Mouse (Mus musculus): ENCODE results near the gene Ndst4. TPM values are rescaled to one million over a fixed set of nuclear protein-coding genes. Genes with fewer than 3 reads are reported as not detected.

The Ndst4 gene
- polyA plus RNA-seq, 1 experiment from 2014 or later, result not detected

DNA sequence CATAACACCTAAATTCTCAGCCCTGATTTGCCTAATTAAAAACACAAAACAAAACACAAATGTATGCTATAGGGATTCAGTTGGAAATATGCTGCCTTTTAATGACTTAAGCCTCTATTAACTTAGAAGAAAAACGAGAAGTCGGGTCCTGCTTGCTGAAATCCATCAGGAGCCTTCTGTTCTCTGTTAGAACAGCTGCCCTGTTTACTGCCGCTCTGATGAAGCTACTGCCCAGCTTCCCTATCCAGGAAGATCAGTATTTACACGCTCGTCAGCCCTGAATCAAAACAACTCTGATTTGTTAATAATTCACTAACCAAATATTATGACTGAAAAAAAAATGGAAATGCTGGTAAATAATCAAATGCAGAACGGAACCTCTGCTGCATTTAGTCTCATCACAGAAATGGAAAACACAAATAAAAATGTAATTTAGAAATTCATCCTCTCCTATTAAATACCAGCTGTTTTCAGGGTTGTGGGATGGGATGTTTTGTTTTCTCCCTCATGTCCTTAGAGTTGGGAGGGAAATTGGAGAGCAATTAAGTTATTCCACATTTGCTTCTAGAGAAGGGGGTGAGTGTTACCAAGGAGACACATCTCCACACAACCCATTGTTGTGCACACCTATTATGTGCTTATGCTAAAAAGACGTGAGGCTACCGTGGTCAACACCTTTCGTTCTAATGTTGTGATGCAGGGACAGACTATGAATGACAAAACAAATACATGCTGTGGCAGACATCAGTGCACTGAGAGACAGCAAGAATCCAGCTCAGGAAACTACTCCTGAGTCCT is 270.3 kb downstream of the Ndst4 start:
- Histone ChIP-seq H3K4me3 (ENCODE audit: low read depth, low read length) (no peak overlapping the region), H3K9me3 (ENCODE audit: low read length) (no peaks in the 10 kb centered on the region), H3K9ac (replicated peaks) (no peak overlapping the region), H3K36me3 (replicated peaks; ENCODE audit: insufficient read depth, low read length) (no peaks in the 10 kb centered on the region), H3K4me1 (ENCODE audit: insufficient read depth) (no peaks in the 10 kb centered on the region), H3K4me2 (ENCODE audit: low read depth, low read length) (no peak overlapping the region), H3K27ac (ENCODE audit: low read depth) (no peak overlapping the region), H3K27me3 (ENCODE audit: insufficient read depth, low read length) (no peaks in the 10 kb centered on the region)
- 55% methylated on average over 9 of the region's 9 CpGs for WGBS (ENCODE audit: insufficient replicate concordance)
- DNase-seq (no peak), ATAC-seq (no peak)
- TF ChIP-seq CTCF (IDR thresholded peaks at IDR 0.05; ENCODE audit: low read depth) (no peak), EP300 (IDR thresholded peaks at IDR 0.05; ENCODE audit: low read depth) (no peak)

DNA sequence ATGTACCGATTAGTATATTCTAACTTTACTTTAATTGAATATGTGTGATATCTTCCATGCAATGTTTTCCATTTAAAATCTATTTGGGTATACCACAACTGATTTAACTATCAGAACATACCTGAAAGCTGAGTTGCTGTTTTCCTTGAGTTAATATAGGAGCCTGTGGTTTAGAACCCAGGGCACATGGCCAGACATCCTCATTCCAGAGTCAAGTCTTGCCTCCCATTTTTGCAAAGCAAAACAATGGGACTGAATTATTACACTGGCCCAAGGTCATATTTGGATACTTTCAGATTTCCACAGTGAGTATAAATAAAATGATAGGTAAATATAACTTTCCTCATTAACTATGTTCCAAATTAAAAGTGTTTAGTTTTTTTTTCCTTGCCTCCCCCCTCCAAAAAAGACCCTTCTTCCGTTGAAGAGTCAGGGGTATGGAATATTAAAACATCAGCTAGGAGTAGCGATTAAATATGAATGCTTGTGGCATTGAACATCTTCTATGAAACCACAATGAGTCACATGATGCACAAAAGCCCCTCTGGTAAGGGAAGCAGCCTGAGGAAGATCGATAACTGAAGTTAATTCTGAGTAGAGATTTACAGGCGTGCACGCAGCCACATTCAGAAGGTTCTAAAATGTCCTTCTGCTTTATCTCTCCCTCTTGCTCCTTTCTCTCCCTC is 271.5 kb downstream of the Ndst4 start:
- Histone ChIP-seq H3K9ac (replicated peaks) (no peak overlapping the region), H3K4me1 (ENCODE audit: insufficient read depth) (no peaks in the 10 kb centered on the region), H3K4me3 (ENCODE audit: low read depth, low read length) (no peak overlapping the region), H3K27ac (ENCODE audit: low read depth) (no peak overlapping the region), H3K36me3 (replicated peaks; ENCODE audit: insufficient read depth, low read length) (no peaks in the 10 kb centered on the region), H3K27me3 (ENCODE audit: insufficient read depth, low read length) (no peaks in the 10 kb centered on the region), H3K4me2 (ENCODE audit: low read depth, low read length) (no peak overlapping the region), H3K9me3 (ENCODE audit: low read length) (no peaks in the 10 kb centered on the region)
- no peak for DNase-seq
- TF ChIP-seq EP300 (IDR thresholded peaks at IDR 0.05; ENCODE audit: low read depth) (no peak), CTCF (IDR thresholded peaks at IDR 0.05; ENCODE audit: low read depth) (no peak)
- 66% methylated on average over 6 of the region's 6 CpGs for WGBS (ENCODE audit: insufficient replicate concordance)
- no peak for ATAC-seq

DNA sequence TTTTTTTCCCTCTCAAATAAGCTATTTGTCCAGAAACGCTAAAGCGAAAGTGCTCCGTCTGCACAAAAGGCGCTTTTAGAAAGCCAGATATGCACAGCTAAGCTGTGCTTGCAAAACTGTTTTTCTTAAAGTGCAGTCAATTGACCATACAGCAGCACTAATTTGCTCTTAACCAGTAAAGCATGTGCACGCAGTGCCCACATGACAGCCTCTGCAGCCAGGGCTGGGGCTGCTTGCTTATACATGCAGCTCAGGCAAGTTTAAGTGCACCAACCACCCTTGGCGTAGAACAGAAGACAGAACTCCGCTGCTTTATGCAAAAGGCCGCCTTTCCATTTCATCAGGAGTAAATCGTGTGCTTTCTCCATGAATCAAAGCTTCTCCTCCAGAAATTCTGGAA is 275.0 kb downstream of the Ndst4 start:
- DNase-seq, result no peak
- no peak for ATAC-seq
- 77% methylated on average over 9 of the region's 9 CpGs for WGBS (ENCODE audit: insufficient replicate concordance)
- Histone ChIP-seq H3K9ac (replicated peaks) (no peak overlapping the region), H3K27me3 (ENCODE audit: insufficient read depth, low read length) (no peaks in the 10 kb centered on the region), H3K36me3 (replicated peaks; ENCODE audit: insufficient read depth, low read length) (no peaks in the 10 kb centered on the region), H3K4me3 (ENCODE audit: low read depth, low read length) (no peak overlapping the region), H3K4me2 (ENCODE audit: low read depth, low read length) (no peak overlapping the region), H3K9me3 (ENCODE audit: low read length) (no peaks in the 10 kb centered on the region), H3K4me1 (ENCODE audit: insufficient read depth) (no peaks in the 10 kb centered on the region), H3K27ac (ENCODE audit: low read depth) (no peak overlapping the region)
- TF ChIP-seq EP300 (IDR thresholded peaks at IDR 0.05; ENCODE audit: low read depth) (no peak), CTCF (IDR thresholded peaks at IDR 0.05; ENCODE audit: low read depth) (no peak)

DNA sequence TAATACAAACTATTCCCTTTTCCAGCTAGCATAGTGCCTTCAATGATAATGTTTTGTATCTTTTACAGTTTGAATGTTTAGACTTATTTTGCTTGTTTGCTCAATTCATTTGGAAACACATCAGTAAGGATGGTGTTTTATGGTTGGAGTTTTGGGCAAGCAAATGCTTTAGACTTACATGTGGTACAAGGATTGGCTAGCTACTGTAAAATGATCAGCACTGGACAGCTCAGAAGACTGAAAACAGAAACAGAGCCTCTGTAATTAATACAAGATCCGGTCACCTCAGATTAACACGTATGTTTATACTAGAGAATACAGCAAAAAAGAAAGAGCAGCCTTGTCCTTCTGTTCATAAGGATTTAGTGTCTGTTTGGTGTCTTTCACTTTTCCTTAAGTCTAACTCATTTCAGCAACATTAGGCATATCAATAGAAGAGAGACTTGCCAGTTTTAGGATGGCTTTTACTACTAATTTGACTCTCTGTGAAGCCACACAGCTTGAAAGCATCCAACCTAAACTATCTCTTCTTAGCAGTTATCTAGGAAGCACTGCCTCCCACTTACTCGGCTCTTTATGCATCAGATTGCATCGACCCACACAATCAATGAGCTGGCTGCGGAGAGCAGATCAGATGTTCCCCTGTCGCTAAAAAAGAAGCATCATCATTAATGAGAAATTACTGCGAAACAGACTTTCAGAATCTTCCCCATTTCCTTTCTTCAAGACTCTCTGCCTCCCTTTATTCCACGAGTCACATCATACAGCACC is 279.8 kb downstream of the Ndst4 start:
- ATAC-seq, result no peak
- no peak overlapping the region for H3K4me2 ChIP-seq (ENCODE audit: low read depth, low read length)
- DNase-seq, result no peak
- H3K36me3 ChIP-seq (replicated peaks; ENCODE audit: insufficient read depth, low read length), result no peaks in the 10 kb centered on the region
- WGBS (ENCODE audit: insufficient replicate concordance), result 61% methylated on average over 8 of the region's 8 CpGs
- TF ChIP-seq CTCF (IDR thresholded peaks at IDR 0.05; ENCODE audit: low read depth), result no peak
- no peak for TF ChIP-seq EP300 (IDR thresholded peaks at IDR 0.05; ENCODE audit: low read depth)
- H3K4me3 ChIP-seq (ENCODE audit: low read depth, low read length), result no peak overlapping the region
- H3K27ac ChIP-seq (ENCODE audit: low read depth), result no peak overlapping the region
- no peaks in the 10 kb centered on the region for H3K4me1 ChIP-seq (ENCODE audit: insufficient read depth)
- no peak overlapping the region for H3K9ac ChIP-seq (replicated peaks)
- no peaks in the 10 kb centered on the region for H3K9me3 ChIP-seq (ENCODE audit: low read length)
- no peaks in the 10 kb centered on the region for H3K27me3 ChIP-seq (ENCODE audit: insufficient read depth, low read length)

DNA sequence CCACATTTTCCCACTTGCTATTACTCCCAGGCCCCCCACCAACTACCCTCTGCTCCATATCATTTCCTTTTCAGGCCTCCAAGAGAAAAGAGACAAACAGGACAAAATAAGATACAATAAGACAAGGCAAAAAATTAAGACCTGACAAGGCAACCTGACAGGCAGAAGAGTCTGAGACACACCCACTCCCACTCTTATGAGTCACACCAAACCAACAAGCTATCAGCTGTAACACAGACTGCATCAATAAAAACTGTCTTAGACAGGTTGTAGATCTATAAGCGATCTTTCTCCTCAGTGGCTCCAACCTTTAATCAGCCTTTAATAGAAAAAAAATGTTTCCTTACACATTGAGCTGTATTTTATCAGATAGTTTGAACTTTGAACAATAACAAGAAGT is 280.7 kb downstream of the Ndst4 start:
- H3K4me1 ChIP-seq (ENCODE audit: insufficient read depth), result no peaks in the 10 kb centered on the region
- no peak for DNase-seq
- H3K36me3 ChIP-seq (replicated peaks; ENCODE audit: insufficient read depth, low read length), result no peaks in the 10 kb centered on the region
- no peaks in the 10 kb centered on the region for H3K27me3 ChIP-seq (ENCODE audit: insufficient read depth, low read length)
- 91% methylated on average over 1 of the region's 1 CpGs for WGBS (ENCODE audit: insufficient replicate concordance)
- no peaks in the 10 kb centered on the region for H3K9me3 ChIP-seq (ENCODE audit: low read length)
- H3K27ac ChIP-seq (ENCODE audit: low read depth), result no peak overlapping the region
- ATAC-seq, result no peak
- no peak overlapping the region for H3K4me2 ChIP-seq (ENCODE audit: low read depth, low read length)
- TF ChIP-seq CTCF (IDR thresholded peaks at IDR 0.05; ENCODE audit: low read depth), result no peak
- no peak for TF ChIP-seq EP300 (IDR thresholded peaks at IDR 0.05; ENCODE audit: low read depth)
- H3K4me3 ChIP-seq (ENCODE audit: low read depth, low read length), result no peak overlapping the region
- no peak overlapping the region for H3K9ac ChIP-seq (replicated peaks)

DNA sequence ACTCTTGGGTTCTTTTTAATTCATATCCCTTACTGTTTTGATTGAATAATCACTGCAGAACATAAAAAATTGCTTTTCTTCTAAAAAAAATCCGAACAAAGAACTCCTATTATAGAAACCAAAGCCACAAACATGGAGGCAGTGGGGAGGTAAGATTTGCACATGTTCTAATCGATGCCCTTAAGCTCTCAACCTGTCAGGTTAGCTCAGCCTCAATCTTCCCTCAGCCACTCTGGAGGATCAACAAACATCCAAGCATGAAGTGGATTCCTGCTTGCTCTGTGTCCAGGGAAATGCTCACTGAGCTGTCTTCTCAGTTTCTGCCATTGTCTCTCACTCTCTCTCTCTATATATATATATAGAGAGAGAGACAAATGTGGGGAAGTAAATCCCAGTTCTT is 283.7 kb downstream of the Ndst4 start:
- 51% methylated on average over 2 of the region's 2 CpGs for WGBS (ENCODE audit: insufficient replicate concordance)
- no peak for ATAC-seq

More for the DNA sequence above, 283.7 kb downstream of the Ndst4 start:
- no peak overlapping the region for H3K27ac ChIP-seq (ENCODE audit: low read depth)
- no peaks in the 10 kb centered on the region for H3K9me3 ChIP-seq (ENCODE audit: low read length)
- no peak for DNase-seq
- no peak overlapping the region for H3K4me3 ChIP-seq (ENCODE audit: low read depth, low read length)
- TF ChIP-seq EP300 (IDR thresholded peaks at IDR 0.05; ENCODE audit: low read depth), result no peak
- TF ChIP-seq CTCF (IDR thresholded peaks at IDR 0.05; ENCODE audit: low read depth), result no peak
- no peaks in the 10 kb centered on the region for H3K4me1 ChIP-seq (ENCODE audit: insufficient read depth)
- no peaks in the 10 kb centered on the region for H3K27me3 ChIP-seq (ENCODE audit: insufficient read depth, low read length)
- H3K4me2 ChIP-seq (ENCODE audit: low read depth, low read length), result no peak overlapping the region
- H3K36me3 ChIP-seq (replicated peaks; ENCODE audit: insufficient read depth, low read length), result no peaks in the 10 kb centered on the region
- H3K9ac ChIP-seq (replicated peaks), result no peak overlapping the region

Data from liver, postnatal 0 days (tissue).